Mouse (Mus musculus): ENCODE data around the gene Pgbd1. TPM values are rescaled to one million over a fixed set of nuclear protein-coding genes. Genes with fewer than 3 reads are reported as not detected.

The Pgbd1 gene
- polyA plus RNA-seq, 1 experiment, result 0.13 TPM

GRCm38 (mm10) chr13:21395211-21395610 is 45.6 kb downstream of the Pgbd1 start:
- Histone ChIP-seq H3K27ac (ENCODE audit: insufficient read depth, low read length) (no peak overlapping the region), H3K4me1 (ENCODE audit: control insufficient read depth, insufficient read depth, insufficient read length) (no peaks in the 10 kb centered on the region), H3K36me3 (ENCODE audit: control insufficient read depth, insufficient read depth, low read length) (peaks cover 19% of the 10 kb centered on the region), H3K4me3 (ENCODE audit: extremely low read depth, insufficient read depth, insufficient read length) (no peak overlapping the region), H3K27me3 (ENCODE audit: control insufficient read depth, insufficient read depth, low read length) (no peaks in the 10 kb centered on the region)
- TF ChIP-seq POLR2A (IDR thresholded peaks at IDR 0.05; ENCODE audit: low read depth, low read length) (no peak), CTCF (IDR thresholded peaks at IDR 0.05; ENCODE audit: extremely low read depth, insufficient read depth, insufficient read length, insufficient replicate concordance) (no peak)
- DNase-seq (ENCODE audit: low read depth in 1 of 2, low spot score in 2 of 2), result no peak
- WGBS, result 94% methylated on average over 1 of the region's 1 CpGs

- TF ChIP-seq POLR2A (IDR thresholded peaks at IDR 0.05; ENCODE audit: low read depth, low read length), result no peak
- no peak for TF ChIP-seq CTCF (IDR thresholded peaks at IDR 0.05; ENCODE audit: extremely low read depth, insufficient read depth, insufficient read length, insufficient replicate concordance)
- DNase-seq (ENCODE audit: low read depth in 1 of 2, low spot score in 2 of 2), result no peak
- Histone ChIP-seq H3K27ac (ENCODE audit: insufficient read depth, low read length) (no peak overlapping the region), H3K36me3 (ENCODE audit: control insufficient read depth, insufficient read depth, low read length) (no peaks in the 10 kb centered on the region), H3K4me1 (ENCODE audit: control insufficient read depth, insufficient read depth, insufficient read length) (no peaks in the 10 kb centered on the region), H3K4me3 (ENCODE audit: extremely low read depth, insufficient read depth, insufficient read length) (no peak overlapping the region), H3K27me3 (ENCODE audit: control insufficient read depth, insufficient read depth, low read length) (no peaks in the 10 kb centered on the region)
- WGBS, result 90% methylated on average over 2 of the region's 2 CpGs
Observed at GRCm38 (mm10) chr13:21377773-21378172, 63.1 kb downstream of the Pgbd1 start.

GRCm38 (mm10) chr13:21372700-21373099 is 68.2 kb downstream of the Pgbd1 start:
- H3K27me3 ChIP-seq (ENCODE audit: control insufficient read depth, insufficient read depth, low read length), result no peaks in the 10 kb centered on the region
- WGBS, result 89% methylated on average over 2 of the region's 2 CpGs
- peaks cover 2% of the 10 kb centered on the region; the same call in 1 of the 2 replicates for H3K36me3 ChIP-seq (ENCODE audit: control insufficient read depth, insufficient read depth, low read length)
- DNase-seq (ENCODE audit: low read depth in 1 of 2, low spot score in 2 of 2), result no peak
- no peak overlapping the region for H3K4me3 ChIP-seq (ENCODE audit: extremely low read depth, insufficient read depth, insufficient read length)
- H3K4me1 ChIP-seq (ENCODE audit: control insufficient read depth, insufficient read depth, insufficient read length), result no peaks in the 10 kb centered on the region
- no peak overlapping the region for H3K27ac ChIP-seq (ENCODE audit: insufficient read depth, low read length)
- TF ChIP-seq POLR2A (IDR thresholded peaks at IDR 0.05; ENCODE audit: low read depth, low read length) (no peak), CTCF (IDR thresholded peaks at IDR 0.05; ENCODE audit: extremely low read depth, insufficient read depth, insufficient read length, insufficient replicate concordance) (no peak)

Other genes with a start within 250 kb of the Pgbd1 start
- not detected in 2 replicates for gene Gpx5, start 148.3 kb downstream of the Pgbd1 start, polyA plus RNA-seq (2012; rRNA removed)
- not detected in 2 replicates for gene Gpx6, start 128.9 kb downstream of the Pgbd1 start, polyA plus RNA-seq (2012; rRNA removed)
- gene Olfr1367, start 94.1 kb downstream of the Pgbd1 start, polyA plus RNA-seq (2012; rRNA removed), result not detected in 2 replicates
- 0.38 and 0.62 TPM in 2 replicates for gene Zscan12, start 78.2 kb downstream of the Pgbd1 start, polyA plus RNA-seq (2012; rRNA removed)
- gene Zkscan3, start 38.3 kb downstream of the Pgbd1 start, polyA plus RNA-seq (2012; rRNA removed), result 12.5 and 15.2 TPM in 2 replicates
- gene Zscan26, start 12.7 kb upstream of the Pgbd1 start, polyA plus RNA-seq (2012; rRNA removed), result 6.7 and 8.5 TPM in 2 replicates
- not detected in 2 replicates for gene Nkapl, start 27.5 kb upstream of the Pgbd1 start, polyA plus RNA-seq (2012; rRNA removed)
- 0.29 and 0.34 TPM in 2 replicates for gene Zkscan4, start 37.8 kb upstream of the Pgbd1 start, polyA plus RNA-seq (2012; rRNA removed)
- not detected in 2 replicates for gene Gm10065, start 38.4 kb upstream of the Pgbd1 start, polyA plus RNA-seq (2012; rRNA removed)
- 0.13 and 0.16 TPM in 2 replicates for gene AK157302, start 54.2 kb upstream of the Pgbd1 start, polyA plus RNA-seq (2012; rRNA removed)
- 3.2 and 4.5 TPM in 2 replicates for gene Gm11273, start 60.4 kb upstream of the Pgbd1 start, polyA plus RNA-seq (2012; rRNA removed)
- gene Zkscan8, start 90.1 kb upstream of the Pgbd1 start, polyA plus RNA-seq (2012; rRNA removed), result 1.6 and 2.0 TPM in 2 replicates
- gene Olfr1366, start 101.8 kb upstream of the Pgbd1 start, polyA plus RNA-seq (2012; rRNA removed), result not detected in 2 replicates
- not detected in 2 replicates for gene Olfr1535, start 118.8 kb upstream of the Pgbd1 start, polyA plus RNA-seq (2012; rRNA removed)
- gene Olfr1364, start 140.7 kb upstream of the Pgbd1 start, polyA plus RNA-seq (2012; rRNA removed), result not detected in 2 replicates
- gene Olfr1362, start 173.0 kb upstream of the Pgbd1 start, polyA plus RNA-seq (2012; rRNA removed), result not detected in 2 replicates
- not detected in 2 replicates for gene Olfr11, start 201.5 kb upstream of the Pgbd1 start, polyA plus RNA-seq (2012; rRNA removed)
- not detected in 2 replicates for gene Olfr1361, start 222.3 kb upstream of the Pgbd1 start, polyA plus RNA-seq (2012; rRNA removed)
- gene Olfr1360, start 236.3 kb upstream of the Pgbd1 start, polyA plus RNA-seq (2012; rRNA removed), result not detected in 2 replicates